Mouse (Mus musculus) left cerebral cortex, adult 11 months (tissue): Measurements from ENCODE around the gene Gm17334.

Experiments
- DNase-seq: peaks from one replicate; pipeline ENCODE4 v3.0.0; 2022; ENCODE audit warnings: low spot score

The Gm17334 gene

GRCm38 (mm10) chr11:53773087-53773486, at the start of gene Gm17334:
TSS of gene Gm17334 (minus strand) at chr11:53773187.
- DNase-seq, result no peak

- no peak for DNase-seq
Observed at GRCm38 (mm10) chr11:53821945-53822338, 49.0 kb upstream of the Gm17334 start.

GRCm38 (mm10) chr11:53821230-53821944, 48.4 kb upstream of the Gm17334 start:
- DNase-seq, result no peak

- DNase-seq, result no peak
Observed at GRCm38 (mm10) chr11:53820516-53821170, 47.7 kb upstream of the Gm17334 start.

- no peak for DNase-seq
Observed at GRCm38 (mm10) chr11:53819511-53819910, 46.5 kb upstream of the Gm17334 start.

- DNase-seq, result no peak
Observed at GRCm38 (mm10) chr11:53818794-53819193, 45.8 kb upstream of the Gm17334 start.

- no peak for DNase-seq
Observed at GRCm38 (mm10) chr11:53816841-53817375, 43.9 kb upstream of the Gm17334 start.

- DNase-seq, result no peak
Observed at GRCm38 (mm10) chr11:53814810-53815209, 41.8 kb upstream of the Gm17334 start.

- no peak for DNase-seq
Observed at GRCm38 (mm10) chr11:53813001-53813868, 40.2 kb upstream of the Gm17334 start.

GRCm38 (mm10) chr11:53811312-53811711, 38.3 kb upstream of the Gm17334 start:
- no peak for DNase-seq

- DNase-seq, result no peak
Observed at GRCm38 (mm10) chr11:53810749-53811148, 37.8 kb upstream of the Gm17334 start.

GRCm38 (mm10) chr11:53810156-53810555, 37.2 kb upstream of the Gm17334 start:
- no peak for DNase-seq

- DNase-seq, result no peak
Observed at GRCm38 (mm10) chr11:53809354-53809753, 36.4 kb upstream of the Gm17334 start.

GRCm38 (mm10) chr11:53805786-53806185, 32.8 kb upstream of the Gm17334 start:
- no peak for DNase-seq

- DNase-seq, result no peak
Observed at GRCm38 (mm10) chr11:53804569-53805344, 31.8 kb upstream of the Gm17334 start.

GRCm38 (mm10) chr11:53803494-53803893, 30.5 kb upstream of the Gm17334 start:
- DNase-seq, result no peak

- DNase-seq, result no peak
Observed at GRCm38 (mm10) chr11:53803093-53803492, 30.1 kb upstream of the Gm17334 start.

GRCm38 (mm10) chr11:53800975-53801374, 28.0 kb upstream of the Gm17334 start:
- no peak for DNase-seq

GRCm38 (mm10) chr11:53800036-53800435, 27.0 kb upstream of the Gm17334 start:
- DNase-seq, result no peak

- DNase-seq, result no peak
Observed at GRCm38 (mm10) chr11:53798041-53798711, 25.2 kb upstream of the Gm17334 start.

GRCm38 (mm10) chr11:53797386-53797920, 24.5 kb upstream of the Gm17334 start:
- no peak for DNase-seq
